Mouse (Mus musculus): ENCODE data around the gene Lhpp.

- TF ChIP-seq CTCF (IDR thresholded peaks at IDR 0.05; ENCODE audit: insufficient read depth, low read depth, low read length) (no peak), POLR2A (IDR thresholded peaks at IDR 0.05; ENCODE audit: insufficient read depth, low read depth, low read length) (no peak)
Observed at GRCm38 (mm10) chr7:132600926-132601325, 9.5 kb upstream of the Lhpp start.
